Mouse (Mus musculus) B cell, adult 62 days (primary cell): ENCODE measurements around the gene Hipk3. TPM values are rescaled to one million over a fixed set of nuclear protein-coding genes. Genes with fewer than 3 reads are reported as not detected.

ENCODE experiments used
- total RNA-seq: library from RNA; stranded (reverse); gene quantifications from 4 replicates; pipeline ENCODE4 v1.2.4, GENCODE M21; 2023

Hipk3 gene
- 54.5 to 64.1 TPM (median 57.4 TPM) in 4 replicates for total RNA-seq

DNA sequence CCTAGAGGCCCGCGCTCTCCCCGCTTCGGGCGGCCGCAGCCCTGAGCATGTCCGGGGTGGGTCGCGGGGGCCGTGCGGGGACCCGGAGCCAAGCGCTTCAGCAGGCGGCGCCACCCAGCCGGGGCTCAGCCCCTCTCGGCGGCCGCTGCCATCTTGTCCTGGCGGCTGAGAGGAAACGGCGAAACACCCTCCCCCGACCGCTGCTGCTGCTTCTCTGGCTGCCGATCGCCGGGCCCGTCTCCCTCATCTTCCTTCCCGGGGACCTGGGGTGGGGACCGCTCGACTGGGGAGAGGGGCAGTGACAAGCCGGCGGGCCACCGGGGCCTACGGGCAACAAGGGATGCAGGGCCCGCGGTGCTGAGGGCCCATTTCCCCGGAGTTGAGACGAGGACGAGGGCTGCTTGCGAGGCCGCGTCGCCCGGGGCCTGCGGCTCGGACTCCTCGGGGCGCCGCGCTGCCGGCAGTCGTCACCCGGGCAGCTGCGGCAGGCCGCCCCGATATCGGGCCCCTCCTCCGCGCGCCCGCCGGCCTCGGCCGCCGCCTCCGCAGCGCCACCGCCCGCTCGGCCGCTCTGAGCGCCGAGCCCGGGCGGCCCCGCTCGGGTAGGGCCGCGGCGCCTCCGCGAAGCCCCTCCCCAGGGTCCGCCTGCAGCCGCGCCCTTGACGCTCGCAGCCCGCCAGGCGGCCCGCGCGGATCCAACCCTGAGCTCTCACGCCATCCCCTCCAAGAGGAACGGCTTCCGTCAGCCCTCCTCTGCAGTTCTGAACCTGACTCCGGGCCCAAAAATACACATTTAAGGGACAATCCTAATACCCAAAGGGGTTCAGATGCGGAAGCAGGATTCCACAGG lies at the start of gene Hipk3:
Gene Hipk3, minus strand, starts transcription at position 496 of the 850 bp plus-strand sequence.

DNA sequence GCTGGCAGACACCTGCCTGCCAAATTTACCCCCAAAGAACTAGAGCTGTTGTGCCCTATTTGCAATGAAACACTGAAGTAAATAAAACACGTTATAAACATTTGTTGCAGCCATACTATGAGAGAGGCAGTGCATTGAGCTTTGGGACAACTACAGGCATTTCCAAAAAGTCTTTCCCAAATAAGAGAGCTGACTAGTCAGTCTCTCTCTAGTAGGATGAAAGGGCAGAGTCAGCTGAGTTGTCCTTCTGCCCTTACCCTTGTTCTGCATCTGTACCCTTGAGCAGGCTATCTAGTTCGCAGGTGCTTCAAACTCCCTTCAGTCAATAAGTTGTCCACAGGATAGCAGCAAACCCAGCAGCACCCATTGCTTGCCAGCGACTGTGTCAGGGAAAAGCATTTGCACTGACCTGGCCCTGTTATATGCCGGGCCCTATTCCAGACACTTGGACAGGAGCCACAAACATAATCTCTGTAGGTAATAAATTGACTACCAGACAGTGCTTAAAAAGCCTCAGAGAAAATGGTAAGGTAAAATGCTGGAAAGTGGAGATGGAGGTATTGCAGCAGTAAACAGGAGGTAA lies 83.2 kb downstream of the Hipk3 start, which contains the start of gene D430041D05Rik:
Gene D430041D05Rik, minus strand, starts transcription at position 51 of the 583 bp plus-strand sequence.

Other genes with a start within 250 kb of the Hipk3 start
- gene D430041D05Rik, start 83.4 kb downstream of the Hipk3 start, total RNA-seq = not detected in 4 replicates
- gene Cstf3, start 96.1 kb upstream of the Hipk3 start, total RNA-seq = 54.0 to 61.6 TPM (median 58.4 TPM) in 4 replicates
- gene Tcp11l1, start 217.7 kb upstream of the Hipk3 start, total RNA-seq = 2.2 to 4.2 TPM (median 3.5 TPM) in 4 replicates
- not detected in 4 replicates for gene Pin1rt1, start 221.9 kb upstream of the Hipk3 start, total RNA-seq
- 0.33 TPM in 1 of 4 replicates, not detected in the others for gene Depdc7, start 248.4 kb upstream of the Hipk3 start, total RNA-seq